Comparison of ENCODE assay signal across 15 mouse cellular contexts in the genomic region with DNA sequence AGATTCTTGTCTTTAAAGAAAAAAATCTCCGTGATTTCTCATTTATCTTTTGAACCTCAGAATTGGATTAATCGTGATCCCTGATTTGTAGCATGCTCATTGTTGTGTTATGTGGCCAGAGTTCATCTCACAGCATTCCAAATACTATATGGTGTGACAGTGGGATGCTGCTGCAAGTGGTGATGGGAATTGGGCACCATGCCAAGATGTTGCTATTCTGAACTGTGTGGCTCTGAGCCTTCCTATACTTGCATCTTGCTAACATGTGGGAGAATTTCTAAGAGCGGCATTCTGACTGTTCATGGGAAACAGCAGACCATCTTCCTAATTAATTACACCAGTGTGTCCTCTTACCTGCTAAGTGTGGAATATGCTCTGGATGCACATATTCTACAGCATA.
DNase-seq lines count a peak whose midpoint lies in the region; ATAC-seq and TF ChIP-seq lines count a peak whose summit lies in the region.
"Had no signal": no experiment of that assay in that cellular context is flagged by ENCODE, and none has a peak within 500 bp of the region (broad histone marks: within the 10 kb centered on the region; RNA-seq: fewer than 3 reads in every experiment).

No protein-coding gene starts in this region.

- H3K27ac ChIP-seq in embryonic facial prominence, embryonic 14.5 days (replicated peaks; ENCODE audit: low read depth, low read length) = no peak overlapping the region
- no peak overlapping the region for H3K27ac ChIP-seq in embryonic facial prominence, embryonic 10.5 days (replicated peaks)
- no peak overlapping the region for H3K27ac ChIP-seq in neural tube, embryonic 14.5 days (ENCODE audit: low read depth, low read length)
- no peak overlapping the region for H3K27ac ChIP-seq in midbrain, postnatal 0 days (ENCODE audit: low read depth, low read length)
- H3K27ac ChIP-seq: gastrocnemius, adult 2 months; liver, embryonic 14.5 days had no signal

- no peak overlapping the region for H3K4me3 ChIP-seq in embryonic facial prominence, embryonic 14.5 days (ENCODE audit: low read depth, low read length)
- H3K4me3 ChIP-seq in embryonic facial prominence, embryonic 10.5 days = no peak overlapping the region
- H3K4me3 ChIP-seq in neural tube, embryonic 14.5 days (ENCODE audit: low read depth, low read length) = no peak overlapping the region
- no peak overlapping the region for H3K4me3 ChIP-seq in midbrain, postnatal 0 days (ENCODE audit: low read depth, low read length)
- H3K4me3 ChIP-seq: gastrocnemius, adult 2 months had no signal

- no peaks in the 10 kb centered on the region for H3K27me3 ChIP-seq in embryonic facial prominence, embryonic 14.5 days (replicated peaks; ENCODE audit: control insufficient read depth, insufficient read depth, low read length)
- no peaks in the 10 kb centered on the region for H3K27me3 ChIP-seq in embryonic facial prominence, embryonic 10.5 days (replicated peaks; ENCODE audit: low read depth, poor library complexity, severe bottlenecking)
- H3K27me3 ChIP-seq in neural tube, embryonic 14.5 days (ENCODE audit: control insufficient read depth, insufficient read depth, low read length) = no peaks in the 10 kb centered on the region
- H3K27me3 ChIP-seq in midbrain, postnatal 0 days (ENCODE audit: insufficient read depth, low read length) = no peaks in the 10 kb centered on the region

- H3K4me1 ChIP-seq in embryonic facial prominence, embryonic 14.5 days (ENCODE audit: control insufficient read depth, insufficient read depth, low read length) = no peaks in the 10 kb centered on the region
- no peaks in the 10 kb centered on the region for H3K4me1 ChIP-seq in embryonic facial prominence, embryonic 10.5 days
- no peaks in the 10 kb centered on the region for H3K4me1 ChIP-seq in neural tube, embryonic 14.5 days (ENCODE audit: control insufficient read depth, insufficient read depth, low read length)
- H3K4me1 ChIP-seq in midbrain, postnatal 0 days (ENCODE audit: insufficient read depth, low read length) = no peaks in the 10 kb centered on the region

- no peak overlapping the region for H3K4me2 ChIP-seq in embryonic facial prominence, embryonic 14.5 days (ENCODE audit: low read depth, low read length)
- no peak overlapping the region for H3K4me2 ChIP-seq in neural tube, embryonic 14.5 days (ENCODE audit: low read depth, low read length)
- H3K4me2 ChIP-seq in midbrain, postnatal 0 days (ENCODE audit: low read depth, low read length, poor library complexity, severe bottlenecking) = no peak overlapping the region

- intact Hi-C loops in left cerebral cortex, postnatal 14 days (cut with DNase I) = no loop called here

- peak; percentile 60; the same call in 1 of the 2 replicates for ATAC-seq in embryonic facial prominence, embryonic 14.5 days (ENCODE audit: low read depth)
- ATAC-seq in neural tube, embryonic 14.5 days (ENCODE audit: low read depth) = peak; percentile 83
- no peak for ATAC-seq in midbrain, postnatal 0 days (ENCODE audit: low FRiP score)
- ATAC-seq in erythroid progenitor cell, adult 5-6 weeks (replicated peaks; ENCODE audit: low FRiP score, poor library complexity, severe bottlenecking) = no peak
- ATAC-seq: intestine, postnatal 0 days had no signal

- TF ChIP-seq CTCF in midbrain, postnatal 0 days (IDR thresholded peaks at IDR 0.05) = no peak

- peak; percentile 56 for DNase-seq in embryonic facial prominence, embryonic 14.5 days (ENCODE audit: low spot score)
- DNase-seq in embryonic facial prominence, embryonic 10.5 days (ENCODE audit: low spot score) = no peak
- peak; percentile 46 to 61 for DNase-seq in left cerebral cortex, postnatal 14 days (ENCODE audit: low spot score in 2 of 2)
- no peak for DNase-seq in left cerebral cortex, adult 11 months (ENCODE audit: low spot score)
- DNase-seq in neural tube, embryonic 10.5 days (ENCODE audit: extremely low spot score, low spot score) = no peak
- DNase-seq in midbrain, postnatal 0 days (ENCODE audit: low spot score) = peak; percentile 43
- DNase-seq: cerebellum, adult 11 months; gastrocnemius, adult 2 months; heart, postnatal 14 days; kidney, postnatal 25 days; thymus, postnatal 4 days had no signal

- H3K9me3 ChIP-seq in embryonic facial prominence, embryonic 14.5 days (ENCODE audit: control insufficient read depth, low read length) = no peaks in the 10 kb centered on the region
- H3K9me3 ChIP-seq in embryonic facial prominence, embryonic 10.5 days = no peaks in the 10 kb centered on the region
- H3K9me3 ChIP-seq in neural tube, embryonic 14.5 days (ENCODE audit: control insufficient read depth, low read length) = no peaks in the 10 kb centered on the region
- no peaks in the 10 kb centered on the region for H3K9me3 ChIP-seq in midbrain, postnatal 0 days (ENCODE audit: low read length)

- H3K36me3 ChIP-seq in embryonic facial prominence, embryonic 14.5 days (ENCODE audit: control insufficient read depth, insufficient read depth, low read length) = no peaks in the 10 kb centered on the region
- no peaks in the 10 kb centered on the region for H3K36me3 ChIP-seq in embryonic facial prominence, embryonic 10.5 days (replicated peaks)
- no peaks in the 10 kb centered on the region for H3K36me3 ChIP-seq in neural tube, embryonic 14.5 days (ENCODE audit: control insufficient read depth, insufficient read depth, low read length)
- no peaks in the 10 kb centered on the region for H3K36me3 ChIP-seq in midbrain, postnatal 0 days (ENCODE audit: insufficient read depth, low read length)

- WGBS in embryonic facial prominence, embryonic 14.5 days = 65% methylated on average over 3 of the region's 3 CpGs
- 93% methylated on average over 3 of the region's 3 CpGs for WGBS in embryonic facial prominence, embryonic 10.5 days
- 73% methylated on average over 3 of the region's 3 CpGs for WGBS in neural tube, embryonic 14.5 days
- 60% methylated on average over 3 of the region's 3 CpGs for WGBS in midbrain, postnatal 0 days

- H3K9ac ChIP-seq in embryonic facial prominence, embryonic 14.5 days (ENCODE audit: low read depth, low read length) = no peak overlapping the region
- H3K9ac ChIP-seq in neural tube, embryonic 14.5 days (replicated peaks; ENCODE audit: low read depth, low read length) = no peak overlapping the region
- no peak overlapping the region for H3K9ac ChIP-seq in midbrain, postnatal 0 days (replicated peaks; ENCODE audit: low read length, poor library complexity, severe bottlenecking)
- H3K9ac ChIP-seq: liver, embryonic 14.5 days had no signal

Comparison
In these comparisons a context has a peak if more than half of its experiments do, and no peak if none do; other contexts are left out.
1. DNase-seq: peak in embryonic facial prominence, embryonic 14.5 days (single experiment), left cerebral cortex, postnatal 14 days (2 of 2) and midbrain, postnatal 0 days (single experiment); none in embryonic facial prominence, embryonic 10.5 days (single experiment), left cerebral cortex, adult 11 months (single experiment) and neural tube, embryonic 10.5 days (single experiment).
2. ATAC-seq: peak in embryonic facial prominence, embryonic 14.5 days (single experiment) and neural tube, embryonic 14.5 days (single experiment); none in midbrain, postnatal 0 days (single experiment) and erythroid progenitor cell, adult 5-6 weeks (single experiment).